ENCODE assay signal across 8 mouse cellular contexts in the genomic region with DNA sequence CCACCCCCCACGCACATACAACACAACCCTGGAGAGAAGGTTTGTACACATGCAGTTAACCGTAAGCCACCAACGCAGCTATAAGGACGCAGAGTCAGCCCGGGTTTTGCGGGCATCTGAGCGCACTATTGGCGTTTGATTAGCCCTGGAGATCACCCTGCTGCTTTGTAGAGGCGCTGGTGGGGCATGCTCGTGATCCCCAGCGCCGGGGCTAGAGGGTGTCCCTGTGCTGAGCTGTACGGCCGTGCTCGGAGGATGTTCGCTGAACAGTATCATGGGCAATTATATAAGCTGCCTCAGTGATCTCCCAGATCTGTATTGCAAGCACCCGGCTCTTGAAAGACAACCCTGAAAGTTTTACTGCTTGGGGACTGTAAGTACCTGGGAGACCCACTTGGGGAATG. TPM values are rescaled to one million over a fixed set of nuclear protein-coding genes. Genes with fewer than 3 reads are reported as not detected.
A peak's percentile ranks its signal among the peaks of the same experiment; 100 is the strongest.
DNase-seq lines count a peak whose midpoint lies in the region; ATAC-seq lines count a peak whose summit lies in the region.

No protein-coding gene starts in this region.

- no peak for ATAC-seq in lung, embryonic 15.5 days (ENCODE audit: borderline replicate concordance, extremely low read depth, low FRiP score, low TSS enrichment)
- no peak for ATAC-seq in embryonic facial prominence, embryonic 15.5 days (ENCODE audit: insufficient number of reproducible peaks, low FRiP score, low TSS enrichment, low read depth)
- no peak for ATAC-seq in hindbrain, embryonic 16.5 days
- no peak for ATAC-seq in limb, embryonic 12.5 days (ENCODE audit: insufficient number of reproducible peaks, insufficient read depth, low FRiP score, low TSS enrichment, low read depth)
- no peak for ATAC-seq in inflammation-experienced regulatory T-cells, adult 6 months

- H3K4me3 ChIP-seq in lung, embryonic 15.5 days, result peak overlapping the region; percentile 58
- peak overlapping the region; percentile 65 for H3K4me3 ChIP-seq in embryonic facial prominence, embryonic 15.5 days (replicated peaks)
- peak overlapping the region; percentile 75 for H3K4me3 ChIP-seq in hindbrain, embryonic 16.5 days (ENCODE audit: low read length)
- H3K4me3 ChIP-seq in limb, embryonic 12.5 days (replicated peaks), result peak overlapping the region; percentile 75

- no peaks in the 10 kb centered on the region for H3K9me3 ChIP-seq in lung, embryonic 15.5 days
- H3K9me3 ChIP-seq in embryonic facial prominence, embryonic 15.5 days (replicated peaks), result no peaks in the 10 kb centered on the region
- no peaks in the 10 kb centered on the region for H3K9me3 ChIP-seq in hindbrain, embryonic 16.5 days (ENCODE audit: control insufficient read depth, low read length)
- no peaks in the 10 kb centered on the region for H3K9me3 ChIP-seq in limb, embryonic 12.5 days

- H3K4me2 ChIP-seq in lung, embryonic 15.5 days, result peak overlapping the region; percentile 99
- H3K4me2 ChIP-seq in embryonic facial prominence, embryonic 15.5 days (replicated peaks), result peak overlapping the region; percentile 98
- H3K4me2 ChIP-seq in hindbrain, embryonic 16.5 days (ENCODE audit: low read length), result peak overlapping the region; percentile 97
- H3K4me2 ChIP-seq in limb, embryonic 12.5 days, result peak overlapping the region; percentile 90

- no peaks in the 10 kb centered on the region for H3K36me3 ChIP-seq in lung, embryonic 15.5 days
- H3K36me3 ChIP-seq in embryonic facial prominence, embryonic 15.5 days, result no peaks in the 10 kb centered on the region
- H3K36me3 ChIP-seq in hindbrain, embryonic 16.5 days (ENCODE audit: control insufficient read depth, insufficient read depth, low read length), result no peaks in the 10 kb centered on the region
- no peaks in the 10 kb centered on the region for H3K36me3 ChIP-seq in limb, embryonic 12.5 days

- H3K27ac ChIP-seq in lung, embryonic 15.5 days, result no peak overlapping the region
- H3K27ac ChIP-seq in embryonic facial prominence, embryonic 15.5 days (replicated peaks), result 0 out of 2 replicates have a peak overlapping the region, but pooled peaks have one; percentile 88
- H3K27ac ChIP-seq in hindbrain, embryonic 16.5 days (ENCODE audit: low read depth, low read length), result peak overlapping the region; percentile 94; the same call in 1 of the 2 replicates
- H3K27ac ChIP-seq in limb, embryonic 12.5 days, result peak overlapping the region; percentile 50; the same call in 1 of the 2 replicates

- DNase-seq in lung, adult 18-20 months, result no peak
- peak; percentile 53 for DNase-seq in retina, postnatal 1 day
- DNase-seq in spleen, postnatal 14 days (ENCODE audit: low spot score in 2 of 2), result no peak

- WGBS in lung, embryonic 15.5 days, result under 1% methylated on average over 17 of the region's 17 CpGs
- under 1% methylated on average over 17 of the region's 17 CpGs for WGBS in embryonic facial prominence, embryonic 15.5 days
- WGBS in hindbrain, embryonic 16.5 days, result 2% methylated on average over 17 of the region's 17 CpGs
- under 1% methylated on average over 17 of the region's 17 CpGs for WGBS in limb, embryonic 12.5 days

- H3K27me3 ChIP-seq in lung, embryonic 15.5 days, result peaks cover 25% of the 10 kb centered on the region
- H3K27me3 ChIP-seq in embryonic facial prominence, embryonic 15.5 days, result no peaks in the 10 kb centered on the region
- H3K27me3 ChIP-seq in hindbrain, embryonic 16.5 days (replicated peaks; ENCODE audit: control insufficient read depth, insufficient read depth, low read length), result no peaks in the 10 kb centered on the region; the same call in 1 of the 2 replicates
- H3K27me3 ChIP-seq in limb, embryonic 12.5 days, result peaks cover 23% of the 10 kb centered on the region

- peaks cover 36% of the 10 kb centered on the region for H3K4me1 ChIP-seq in lung, embryonic 15.5 days
- peaks cover 41% of the 10 kb centered on the region for H3K4me1 ChIP-seq in embryonic facial prominence, embryonic 15.5 days
- peaks cover 12% of the 10 kb centered on the region for H3K4me1 ChIP-seq in hindbrain, embryonic 16.5 days (ENCODE audit: control insufficient read depth, insufficient read depth, low read depth, low read length)
- H3K4me1 ChIP-seq in limb, embryonic 12.5 days (replicated peaks), result peaks cover 40% of the 10 kb centered on the region

- H3K9ac ChIP-seq in lung, embryonic 15.5 days, result peak overlapping the region; percentile 70
- H3K9ac ChIP-seq in embryonic facial prominence, embryonic 15.5 days, result peak overlapping the region; percentile 28
- H3K9ac ChIP-seq in hindbrain, embryonic 16.5 days (ENCODE audit: low read depth, low read length), result peak overlapping the region; percentile 95
- H3K9ac ChIP-seq in limb, embryonic 12.5 days (replicated peaks), result peak overlapping the region; percentile 86

RNA-seq across cellular contexts. Expression of gene Tenm4, which starts 40.6 kb away (rescaled TPM):
- polyA plus RNA-seq in lung, embryonic 15.5 days (2015; fragmentation: Nextera tagmentation; extraction: Ambion mirVana), result 20.0 and 22.1 TPM in 2 replicates
- polyA plus RNA-seq in embryonic facial prominence, embryonic 15.5 days (2015; fragmentation: Nextera tagmentation; extraction: Ambion mirVana), result 51.4 and 51.6 TPM in 2 replicates
- polyA plus RNA-seq in hindbrain, embryonic 16.5 days (2015; fragmentation: Nextera tagmentation; extraction: Ambion mirVana), result 32.4 and 33.2 TPM in 2 replicates
- polyA plus RNA-seq in limb, embryonic 12.5 days (2016; fragmentation: Nextera tagmentation; extraction: Ambion mirVana), result 45.3 and 45.8 TPM in 2 replicates
- polyA plus RNA-seq in inflammation-experienced regulatory T-cells, adult 6 months (2017; shearing (Covaris generic)), result under 1 TPM in 1 of 3 experiments, not detected in 2; 0.05 TPM

Comparison
In these comparisons a context has a peak if more than half of its experiments do, and no peak if none do; other contexts are left out.
1. H3K9ac ChIP-seq: peak in every context shown above with its lines; median percentile 95 in hindbrain, embryonic 16.5 days; 86 in limb, embryonic 12.5 days; 70 in lung, embryonic 15.5 days; 28 in embryonic facial prominence, embryonic 15.5 days.
2. RNA of gene Tenm4, which starts 40.6 kb away (polyA plus RNA-seq): 51.4 to 51.6 TPM in embryonic facial prominence, embryonic 15.5 days, 45.3 to 45.8 TPM in limb, embryonic 12.5 days, 32.4 to 33.2 TPM in hindbrain, embryonic 16.5 days and 20.0 to 22.1 TPM in lung, embryonic 15.5 days; 0.05 TPM in inflammation-experienced regulatory T-cells, adult 6 months; every median in the first group is over 10 times any median in the second.
3. Peak in every context shown above with its lines, with median percentiles within 50 percentile points of each other: H3K4me2 ChIP-seq and H3K4me3 ChIP-seq.